In the genomic region with DNA sequence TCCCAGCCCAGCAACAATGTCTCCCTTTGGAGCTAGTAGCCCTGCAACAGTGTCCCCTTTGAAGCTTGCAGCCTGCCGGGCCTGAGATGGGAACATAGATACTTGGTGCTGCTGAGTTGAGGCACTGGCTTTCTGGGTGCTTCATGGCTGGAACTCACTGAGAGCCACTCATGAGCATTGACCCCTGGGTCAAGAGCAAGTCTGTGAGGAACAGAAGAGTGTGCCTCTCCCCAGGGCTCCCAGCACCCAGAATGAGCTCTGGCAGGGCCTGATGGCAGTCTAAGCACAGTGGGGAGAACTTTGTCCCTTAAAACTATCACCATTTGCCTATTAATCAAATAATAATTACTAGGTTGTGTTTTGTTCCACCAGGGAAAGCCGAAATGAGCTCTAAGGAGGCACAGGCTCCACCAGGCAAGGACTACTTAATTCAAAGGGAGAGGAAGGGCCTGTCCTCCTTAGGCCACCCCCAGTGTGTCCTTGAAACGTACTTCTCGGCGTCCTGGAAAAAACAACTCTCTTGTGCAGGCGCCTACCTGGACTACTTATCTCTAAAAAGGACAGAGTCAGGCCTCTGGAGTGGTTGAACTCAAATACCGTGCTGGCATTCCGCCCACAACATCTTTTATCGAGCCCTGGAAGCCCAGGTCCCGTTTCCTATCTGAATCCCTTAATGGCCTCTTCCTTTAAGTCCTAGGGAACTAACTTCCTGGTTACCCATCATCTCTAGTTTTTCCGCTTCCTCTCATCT, we compare ENCODE assay signal across 11 mouse cellular contexts. TPM values are rescaled to one million over a fixed set of nuclear protein-coding genes. Genes with fewer than 3 reads are reported as not detected.
A peak's percentile ranks its signal among the peaks of the same experiment; 100 is the strongest.
DNase-seq lines count a peak whose midpoint lies in the region; ATAC-seq and TF ChIP-seq lines count a peak whose summit lies in the region.
"Had no signal": no experiment of that assay in that cellular context is flagged by ENCODE, and none has a peak within 500 bp of the region (broad histone marks: within the 10 kb centered on the region; RNA-seq: fewer than 3 reads in every experiment).

No protein-coding gene starts in this region.

- ATAC-seq in stomach, embryonic 15.5 days (ENCODE audit: insufficient read depth, low FRiP score, low read depth), result peak; percentile 37; the same call in 1 of the 2 replicates
- ATAC-seq in inflammation-experienced regulatory T-cells, adult 6 months, result no peak
- ATAC-seq: Patski had no signal

- no peak overlapping the region for H3K4me2 ChIP-seq in stomach, embryonic 15.5 days
- H3K4me2 ChIP-seq: limb, embryonic 15.5 days had no signal

- H3K27ac ChIP-seq in gastrocnemius, adult 2 months, result peak overlapping the region; percentile 69; the same call in 1 of the 2 replicates
- H3K27ac ChIP-seq in layer of hippocampus, adult 2 months, result peak overlapping the region; percentile 80; the same call in 1 of the 2 replicates
- peak overlapping the region; percentile 64 for H3K27ac ChIP-seq in stomach, embryonic 15.5 days
- no peak overlapping the region for H3K27ac ChIP-seq in limb, embryonic 10.5 days
- H3K27ac ChIP-seq: limb, embryonic 15.5 days had no signal

- intact Hi-C loops in gastrocnemius, adult 2 months (cut with DNase I), result no loop called here

- H3K36me3 ChIP-seq in stomach, embryonic 15.5 days, result no peaks in the 10 kb centered on the region
- H3K36me3 ChIP-seq in limb, embryonic 10.5 days, result no peaks in the 10 kb centered on the region
- H3K36me3 ChIP-seq: limb, embryonic 15.5 days had no signal

- H3K4me3 ChIP-seq in gastrocnemius, adult 2 months, result no peak overlapping the region
- no peak overlapping the region for H3K4me3 ChIP-seq in layer of hippocampus, adult 2 months
- no peak overlapping the region for H3K4me3 ChIP-seq in stomach, embryonic 15.5 days (replicated peaks)
- no peak overlapping the region for H3K4me3 ChIP-seq in limb, embryonic 10.5 days
- H3K4me3 ChIP-seq: limb, embryonic 15.5 days had no signal

- no peak overlapping the region for H3K9ac ChIP-seq in stomach, embryonic 15.5 days
- H3K9ac ChIP-seq: limb, embryonic 15.5 days had no signal

- WGBS in stomach, embryonic 15.5 days, result 60% methylated on average over 11 of the region's 11 CpGs
- 75% methylated on average over 11 of the region's 11 CpGs for WGBS in limb, embryonic 10.5 days

- no peak for TF ChIP-seq CTCF in gastrocnemius, adult 2 months (IDR thresholded peaks at IDR 0.05)
- no peak for TF ChIP-seq CTCF in layer of hippocampus, adult 2 months (conservative IDR thresholded peaks at IDR 0.05)

- peaks cover 36% of the 10 kb centered on the region for H3K4me1 ChIP-seq in stomach, embryonic 15.5 days
- H3K4me1 ChIP-seq in limb, embryonic 10.5 days, result peaks cover 62% of the 10 kb centered on the region

- no peaks in the 10 kb centered on the region for H3K9me3 ChIP-seq in stomach, embryonic 15.5 days
- H3K9me3 ChIP-seq in limb, embryonic 10.5 days (replicated peaks), result no peaks in the 10 kb centered on the region
- H3K9me3 ChIP-seq: limb, embryonic 15.5 days had no signal

- DNase-seq in gastrocnemius, adult 2 months, result no peak
- DNase-seq in gastrocnemius, postnatal 10 days, result no peak
- no peak for DNase-seq in layer of hippocampus, adult 2 months (ENCODE audit: low spot score in 2 of 2)
- no peak for DNase-seq in layer of hippocampus, postnatal 10 days (ENCODE audit: low spot score in 2 of 2)
- peak; percentile 67 to 68 for DNase-seq in kidney, postnatal 25 days
- no peak for DNase-seq in limb, embryonic 10.5 days (ENCODE audit: low spot score)
- DNase-seq: cerebellum, postnatal 10 days had no signal

- H3K27me3 ChIP-seq in stomach, embryonic 15.5 days (replicated peaks), result no peaks in the 10 kb centered on the region
- no peaks in the 10 kb centered on the region for H3K27me3 ChIP-seq in limb, embryonic 10.5 days (ENCODE audit: low read depth, poor library complexity, severe bottlenecking)
- H3K27me3 ChIP-seq: limb, embryonic 15.5 days; Patski had no signal

RNA-seq across cellular contexts. Expression of gene Hpcal1, which starts 52.1 kb away (rescaled TPM):
- total RNA-seq in gastrocnemius, adult 2 months (2021), result 10 to 100 TPM in 1 of 2 experiments, 1 to 10 TPM in 1; 4.8 to 10.3 TPM
- 10 to 100 TPM; 13.9 to 14.0 TPM for total RNA-seq in gastrocnemius, postnatal 10 days (2021)
- 10 to 100 TPM; 54.3 to 64.6 TPM for total RNA-seq in layer of hippocampus, adult 2 months (2021)
- 10 to 100 TPM; 41.4 to 44.5 TPM for total RNA-seq in layer of hippocampus, postnatal 10 days (2021)
- polyA plus RNA-seq in stomach, embryonic 15.5 days (2015; fragmentation: Nextera tagmentation; extraction: Ambion mirVana), result 61.0 and 62.7 TPM in 2 replicates
- 100 to 1,000 TPM in 1 of 3 experiments, 10 to 100 TPM in 2; 55.6 to 103 (median 69.5) TPM for polyA plus RNA-seq in inflammation-experienced regulatory T-cells, adult 6 months (2017; shearing (Covaris generic))
- polyA plus RNA-seq in limb, embryonic 10.5 days (2016; fragmentation: Nextera tagmentation; extraction: Ambion mirVana), result 34.2 and 35.3 TPM in 2 replicates

Comparison
In these comparisons a context has a peak if more than half of its experiments do, and no peak if none do; other contexts are left out.
1. DNase-seq: peak in kidney, postnatal 25 days (2 of 2); none in gastrocnemius, adult 2 months (single experiment), gastrocnemius, postnatal 10 days (single experiment), layer of hippocampus, adult 2 months (0 of 2), layer of hippocampus, postnatal 10 days (0 of 2) and limb, embryonic 10.5 days (single experiment).